In the genomic region with DNA sequence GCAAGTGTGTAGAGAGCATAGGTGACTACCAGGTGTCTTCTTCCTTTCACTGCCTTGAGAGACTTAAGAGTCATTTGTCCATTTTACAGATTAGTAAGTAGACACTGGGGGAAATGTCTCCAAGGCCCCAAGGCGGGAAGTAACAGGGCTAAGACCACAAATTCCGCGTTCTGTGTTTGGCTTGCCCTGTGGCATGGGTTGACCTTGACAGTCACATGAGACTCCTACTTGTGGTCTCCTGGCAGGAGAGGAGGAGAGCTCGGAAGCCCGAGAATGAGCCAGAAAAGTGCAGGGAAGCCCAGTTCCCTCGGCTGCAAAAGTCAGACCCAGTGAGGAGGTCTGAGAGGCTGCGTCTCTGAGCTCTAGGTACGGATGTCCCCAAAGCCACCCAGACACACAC, we compare ENCODE assay signal across 8 mouse cellular contexts. TPM values are rescaled to one million over a fixed set of nuclear protein-coding genes. Genes with fewer than 3 reads are reported as not detected.
DNase-seq lines count a peak whose midpoint lies in the region; ATAC-seq and TF ChIP-seq lines count a peak whose summit lies in the region.
"Had no signal": no experiment of that assay in that cellular context is flagged by ENCODE, and none has a peak within 500 bp of the region (broad histone marks: within the 10 kb centered on the region; RNA-seq: fewer than 3 reads in every experiment).

No protein-coding gene starts in this region.

- TF ChIP-seq CTCF in cortical plate, adult 2 months (IDR thresholded peaks at IDR 0.05; ENCODE audit: extremely low read depth, insufficient read depth, low read length) = no peak
- no peak for TF ChIP-seq CTCF in hindbrain, postnatal 0 days (IDR thresholded peaks at IDR 0.05; ENCODE audit: low read depth)
- no peak for TF ChIP-seq CTCF in liver, postnatal 0 days (IDR thresholded peaks at IDR 0.05; ENCODE audit: low read depth)

- intact Hi-C loops in left cerebral cortex, postnatal 25 days (cut with DNase I) = loop anchor here (10.0 kb wide), 1 partner anchor 269 kb away; the partner anchor contains the start of gene Zfp768

- H3K36me3 ChIP-seq in embryonic facial prominence, embryonic 12.5 days = peaks cover 48% of the 10 kb centered on the region
- peaks cover 39% of the 10 kb centered on the region for H3K36me3 ChIP-seq in hindbrain, postnatal 0 days (ENCODE audit: insufficient read depth, low read length)
- peaks cover 27% of the 10 kb centered on the region for H3K36me3 ChIP-seq in liver, postnatal 0 days (replicated peaks; ENCODE audit: insufficient read depth, low read length)

- H3K9me3 ChIP-seq in embryonic facial prominence, embryonic 12.5 days = peaks cover 5% of the 10 kb centered on the region; the same call in 1 of the 2 replicates
- no peaks in the 10 kb centered on the region for H3K9me3 ChIP-seq in hindbrain, postnatal 0 days (ENCODE audit: low read length)
- H3K9me3 ChIP-seq in liver, postnatal 0 days (ENCODE audit: low read length) = no peaks in the 10 kb centered on the region

- H3K27me3 ChIP-seq in embryonic facial prominence, embryonic 12.5 days = no peaks in the 10 kb centered on the region
- H3K27me3 ChIP-seq in hindbrain, postnatal 0 days (ENCODE audit: insufficient read depth, low read length) = no peaks in the 10 kb centered on the region
- no peaks in the 10 kb centered on the region for H3K27me3 ChIP-seq in liver, postnatal 0 days (ENCODE audit: insufficient read depth, low read length)

- peaks cover 1% of the 10 kb centered on the region; the same call in 1 of the 2 replicates for H3K4me1 ChIP-seq in cortical plate, adult 2 months (ENCODE audit: control insufficient read depth, insufficient read depth, low read length)
- peaks cover 13% of the 10 kb centered on the region for H3K4me1 ChIP-seq in embryonic facial prominence, embryonic 12.5 days
- peaks cover 12% of the 10 kb centered on the region for H3K4me1 ChIP-seq in hindbrain, postnatal 0 days (ENCODE audit: insufficient read depth, low read length)
- peaks cover 10% of the 10 kb centered on the region for H3K4me1 ChIP-seq in liver, postnatal 0 days (ENCODE audit: insufficient read depth)

- no peak for ATAC-seq in embryonic facial prominence, embryonic 12.5 days (ENCODE audit: insufficient number of reproducible peaks, insufficient read depth, low FRiP score, low TSS enrichment)
- ATAC-seq in hindbrain, postnatal 0 days = no peak
- no peak for ATAC-seq in liver, postnatal 0 days
- no peak for ATAC-seq in activated CD4-positive, CD25-positive, alpha-beta regulatory T cell, adult 4 months

- no peak overlapping the region for H3K27ac ChIP-seq in cortical plate, adult 2 months (ENCODE audit: insufficient read depth, low read length)
- no peak overlapping the region; the same call in 1 of the 2 replicates for H3K27ac ChIP-seq in embryonic facial prominence, embryonic 12.5 days
- no peak overlapping the region for H3K27ac ChIP-seq in hindbrain, postnatal 0 days
- no peak overlapping the region for H3K27ac ChIP-seq in liver, postnatal 0 days (ENCODE audit: low read depth)

- H3K4me3 ChIP-seq in cortical plate, adult 2 months (ENCODE audit: insufficient read depth, low read length) = 0 out of 2 replicates have a peak overlapping the region, but pooled peaks have one; percentile 64
- peak overlapping the region; percentile 98 for H3K4me3 ChIP-seq in embryonic facial prominence, embryonic 12.5 days
- no peak overlapping the region for H3K4me3 ChIP-seq in hindbrain, postnatal 0 days (ENCODE audit: low read length)
- no peak overlapping the region for H3K4me3 ChIP-seq in liver, postnatal 0 days (ENCODE audit: low read depth, low read length)

- TF ChIP-seq POLR2A in cortical plate, adult 2 months (IDR thresholded peaks at IDR 0.05; ENCODE audit: extremely low read depth, insufficient read depth, low read length) = no peak

- peak overlapping the region; percentile 86 for H3K4me2 ChIP-seq in embryonic facial prominence, embryonic 12.5 days (replicated peaks)
- H3K4me2 ChIP-seq in hindbrain, postnatal 0 days (ENCODE audit: low read depth, low read length) = peak overlapping the region; percentile 73
- H3K4me2 ChIP-seq in liver, postnatal 0 days (ENCODE audit: low read depth, low read length) = peak overlapping the region; percentile 78; the same call in 1 of the 2 replicates

- H3K9ac ChIP-seq in embryonic facial prominence, embryonic 12.5 days = peak overlapping the region; percentile 96; the same call in 1 of the 2 replicates
- H3K9ac ChIP-seq in hindbrain, postnatal 0 days (replicated peaks; ENCODE audit: low read length) = peak overlapping the region; percentile 97
- no peak overlapping the region for H3K9ac ChIP-seq in liver, postnatal 0 days (replicated peaks)

- no peak for TF ChIP-seq EP300 in liver, postnatal 0 days (IDR thresholded peaks at IDR 0.05; ENCODE audit: low read depth)

- WGBS in embryonic facial prominence, embryonic 12.5 days = 78% methylated on average over 8 of the region's 8 CpGs
- 83% methylated on average over 8 of the region's 8 CpGs for WGBS in hindbrain, postnatal 0 days
- WGBS in liver, postnatal 0 days (ENCODE audit: insufficient replicate concordance) = 83% methylated on average over 8 of the region's 8 CpGs

- no peak for DNase-seq in hindbrain, postnatal 0 days (ENCODE audit: low spot score)
- DNase-seq in liver, postnatal 0 days = no peak
- no peak for DNase-seq in adrenal gland, postnatal 4 days (ENCODE audit: low spot score in 2 of 2)
- no peak for DNase-seq in left cerebral cortex, postnatal 25 days (ENCODE audit: low spot score in 2 of 2)
- DNase-seq: cerebellum, adult 2 months had no signal

RNA-seq across cellular contexts. Expression of gene Zfp629, which starts 2.1 kb away (rescaled TPM):
- 16.9 and 19.5 TPM in 2 replicates for polyA plus RNA-seq in cortical plate, adult 2 months (2012; rRNA removed)
- polyA plus RNA-seq in embryonic facial prominence, embryonic 12.5 days (2016; fragmentation: Nextera tagmentation; extraction: Ambion mirVana) = 24.6 and 25.1 TPM in 2 replicates
- total RNA-seq in hindbrain, postnatal 0 days (2014; rRNA removed) = 36.2 and 40.0 TPM in 2 replicates
- 12.1 and 12.3 TPM in 2 replicates for polyA plus RNA-seq in hindbrain, postnatal 0 days (2015; fragmentation: Nextera tagmentation; extraction: Ambion mirVana)
- 1.8 and 2.0 TPM in 2 replicates for polyA plus RNA-seq in liver, postnatal 0 days (2015; fragmentation: Nextera tagmentation; extraction: Ambion mirVana)
- total RNA-seq in adrenal gland, postnatal 4 days (2021) = 10 to 100 TPM; 29.4 to 31.6 TPM
- under 1 TPM in 1 of 2 experiments, not detected in 1; 0.18 TPM for polyA plus RNA-seq in activated CD4-positive, CD25-positive, alpha-beta regulatory T cell, adult 4 months (2017; shearing (Covaris generic))
- 10 to 100 TPM; 22.2 to 24.8 TPM for total RNA-seq in left cerebral cortex, postnatal 25 days (2021)

RNA-seq across cellular contexts. Expression of gene Rnf40, which starts 24.9 kb away (rescaled TPM):
- 48.0 and 51.1 TPM in 2 replicates for polyA plus RNA-seq in cortical plate, adult 2 months (2012; rRNA removed)
- 63.0 and 66.2 TPM in 2 replicates for polyA plus RNA-seq in embryonic facial prominence, embryonic 12.5 days (2016; fragmentation: Nextera tagmentation; extraction: Ambion mirVana)
- total RNA-seq in hindbrain, postnatal 0 days (2014; rRNA removed) = 33.6 and 34.6 TPM in 2 replicates
- polyA plus RNA-seq in hindbrain, postnatal 0 days (2015; fragmentation: Nextera tagmentation; extraction: Ambion mirVana) = 35.6 and 36.2 TPM in 2 replicates
- 10.3 and 12.4 TPM in 2 replicates for polyA plus RNA-seq in liver, postnatal 0 days (2015; fragmentation: Nextera tagmentation; extraction: Ambion mirVana)
- 10 to 100 TPM; 85.1 to 89.5 TPM for total RNA-seq in adrenal gland, postnatal 4 days (2021)
- 10 to 100 TPM; 25.3 to 26.1 TPM for polyA plus RNA-seq in activated CD4-positive, CD25-positive, alpha-beta regulatory T cell, adult 4 months (2017; shearing (Covaris generic))
- total RNA-seq in left cerebral cortex, postnatal 25 days (2021) = 10 to 100 TPM; 69.4 to 71.4 TPM

RNA-seq across cellular contexts. Expression of gene Ccdc189, which starts 25.1 kb away (rescaled TPM):
- 22.0 and 22.3 TPM in 2 replicates for polyA plus RNA-seq in cortical plate, adult 2 months (2012; rRNA removed)
- polyA plus RNA-seq in embryonic facial prominence, embryonic 12.5 days (2016; fragmentation: Nextera tagmentation; extraction: Ambion mirVana) = 11.0 and 11.3 TPM in 2 replicates
- total RNA-seq in hindbrain, postnatal 0 days (2014; rRNA removed) = 9.0 and 10.9 TPM in 2 replicates
- polyA plus RNA-seq in hindbrain, postnatal 0 days (2015; fragmentation: Nextera tagmentation; extraction: Ambion mirVana) = 9.2 and 11.2 TPM in 2 replicates
- polyA plus RNA-seq in liver, postnatal 0 days (2015; fragmentation: Nextera tagmentation; extraction: Ambion mirVana) = 4.4 and 4.7 TPM in 2 replicates
- 10 to 100 TPM; 11.9 to 13.5 TPM for total RNA-seq in adrenal gland, postnatal 4 days (2021)
- polyA plus RNA-seq in activated CD4-positive, CD25-positive, alpha-beta regulatory T cell, adult 4 months (2017; shearing (Covaris generic)) = 1 to 10 TPM in 1 of 2 experiments, under 1 TPM in 1; 0.57 to 1.4 TPM
- 1 to 10 TPM; 6.8 to 7.7 TPM for total RNA-seq in left cerebral cortex, postnatal 25 days (2021)

RNA-seq across cellular contexts. Expression of gene Phkg2, which starts 40.4 kb away (rescaled TPM):
- polyA plus RNA-seq in cortical plate, adult 2 months (2012; rRNA removed) = 143 and 150 TPM in 2 replicates
- 39.3 and 42.9 TPM in 2 replicates for polyA plus RNA-seq in embryonic facial prominence, embryonic 12.5 days (2016; fragmentation: Nextera tagmentation; extraction: Ambion mirVana)
- 63.1 and 71.4 TPM in 2 replicates for total RNA-seq in hindbrain, postnatal 0 days (2014; rRNA removed)
- polyA plus RNA-seq in hindbrain, postnatal 0 days (2015; fragmentation: Nextera tagmentation; extraction: Ambion mirVana) = 58.2 and 65.0 TPM in 2 replicates
- 14.5 and 17.0 TPM in 2 replicates for polyA plus RNA-seq in liver, postnatal 0 days (2015; fragmentation: Nextera tagmentation; extraction: Ambion mirVana)
- total RNA-seq in adrenal gland, postnatal 4 days (2021) = 10 to 100 TPM; 49.3 to 60.9 TPM
- 10 to 100 TPM; 73.7 to 85.5 TPM for polyA plus RNA-seq in activated CD4-positive, CD25-positive, alpha-beta regulatory T cell, adult 4 months (2017; shearing (Covaris generic))
- total RNA-seq in left cerebral cortex, postnatal 25 days (2021) = 10 to 100 TPM; 76.9 to 89.1 TPM

RNA-seq across cellular contexts. Expression of gene Tmem265, which starts 52.3 kb away (rescaled TPM):
- polyA plus RNA-seq in cortical plate, adult 2 months (2012; rRNA removed) = not detected in 2 replicates
- polyA plus RNA-seq in embryonic facial prominence, embryonic 12.5 days (2016; fragmentation: Nextera tagmentation; extraction: Ambion mirVana) = 4.8 and 5.7 TPM in 2 replicates
- total RNA-seq in hindbrain, postnatal 0 days (2014; rRNA removed) = 5.7 and 20.5 TPM in 2 replicates
- 7.1 and 9.2 TPM in 2 replicates for polyA plus RNA-seq in hindbrain, postnatal 0 days (2015; fragmentation: Nextera tagmentation; extraction: Ambion mirVana)
- polyA plus RNA-seq in liver, postnatal 0 days (2015; fragmentation: Nextera tagmentation; extraction: Ambion mirVana) = 3.3 and 3.5 TPM in 2 replicates
- not detected for total RNA-seq in adrenal gland, postnatal 4 days (2021)
- 10 to 100 TPM; 52.4 to 58.5 TPM for polyA plus RNA-seq in activated CD4-positive, CD25-positive, alpha-beta regulatory T cell, adult 4 months (2017; shearing (Covaris generic))
- total RNA-seq in left cerebral cortex, postnatal 25 days (2021) = not detected
- polyA plus RNA-seq: cerebellum, adult 2 months had no signal

Comparison
In these comparisons a context has a peak if more than half of its experiments do, and no peak if none do; other contexts are left out.
1. H3K4me3 ChIP-seq: peak in cortical plate, adult 2 months (single experiment) and embryonic facial prominence, embryonic 12.5 days (single experiment); none in hindbrain, postnatal 0 days (single experiment) and liver, postnatal 0 days (single experiment).
2. Peak in every context shown above with its lines, with median percentiles within 50 percentile points of each other: H3K4me2 ChIP-seq.